Mouse (Mus musculus) heart, embryonic 10.5 days (tissue): ENCODE measurements at regions not wholly inside any gene's neighbourhood (a gene's known extent, or its start where the extent isn't known, plus 50 kb on each side); places are given as distances from the start of the nearest gene placed in this dataset.

Source experiments
- DNase-seq: peaks from one replicate; pipeline ENCODE4 v3.0.0-alpha.2; 2017; ENCODE audit warnings: low spot score
- H3K27ac ChIP-seq: fragments of 300-500 bp; sonication (generic); 2 replicates; pipeline ENCODE4 v1.5.1; 2016; ENCODE audit warnings: mild to moderate bottlenecking
- H3K27me3 ChIP-seq: fragments of 300-500 bp; sonication (generic); 2 replicates; pipeline ENCODE4 v1.6.1; 2016; ENCODE audit warnings: mild to moderate bottlenecking; ENCODE audit not compliant: poor library complexity, insufficient read depth, severe bottlenecking
- H3K36me3 ChIP-seq: fragments of 300-500 bp; sonication (generic); 2 replicates; pipeline ENCODE4 v1.6.1; 2016; ENCODE audit warnings: mild to moderate bottlenecking, moderate library complexity
- H3K4me1 ChIP-seq: fragments of 300-500 bp; sonication (generic); 2 replicates; pipeline ENCODE4 v1.6.1; 2016; ENCODE audit warnings: mild to moderate bottlenecking
- H3K4me3 ChIP-seq: fragments of 300-500 bp; sonication (generic); 2 replicates; pipeline ENCODE4 v1.5.1; 2016; ENCODE audit warnings: mild to moderate bottlenecking, moderate library complexity
- H3K9me3 ChIP-seq: fragments of 300-500 bp; sonication (generic); 2 replicates; pipeline ENCODE4 v1.6.1; 2016; ENCODE audit warnings: mild to moderate bottlenecking, moderate library complexity
- WGBS: fragments of 180-500 bp; shearing (Covaris S2); methylation state at CpG from one replicate; pipeline ENCODE4 v1.1.7; 2016; 5-methylcytosine and 5-hydroxymethylcytosine counted together

DNA sequence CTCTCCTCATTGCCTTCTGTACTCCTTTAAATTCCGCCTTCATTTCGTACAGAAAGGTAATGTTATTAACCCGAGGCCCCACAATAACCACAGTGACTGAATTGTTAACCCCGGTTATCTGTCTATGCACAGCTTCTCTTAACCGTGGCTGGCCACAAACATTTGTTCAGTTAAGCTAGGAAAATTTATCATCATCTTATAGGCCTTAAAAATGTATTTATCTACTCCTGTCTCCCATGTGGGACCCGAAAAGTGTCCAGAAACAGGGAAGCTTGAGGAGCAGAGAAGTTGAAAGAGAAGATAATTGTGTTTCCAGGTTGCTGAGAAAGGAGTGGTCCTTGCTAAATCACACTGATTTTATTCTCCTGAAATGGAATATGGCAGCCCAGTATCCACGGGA lies 206.6 kb upstream of the Trib2 start:
- 84% methylated on average over 7 of the region's 7 CpGs for WGBS
- H3K4me1 ChIP-seq, result peaks cover 8% of the 10 kb centered on the region

GRCm38 (mm10) chr12:16021202-16021821 lies 204.6 kb upstream of the Trib2 start:
- Histone ChIP-seq H3K9me3 (no peaks in the 10 kb centered on the region), H3K4me3 (no peak overlapping the region), H3K27ac (peak overlapping the region; percentile 12; the same call in 1 of the 2 replicates), H3K4me1 (peaks cover 8% of the 10 kb centered on the region), H3K27me3 (no peaks in the 10 kb centered on the region), H3K36me3 (no peaks in the 10 kb centered on the region)
- peak; percentile 78 for DNase-seq
- 4% methylated on average over 1 of the region's 1 CpGs for WGBS

More for the DNA sequence above, 206.6 kb upstream of the Trib2 start:
- DNase-seq, result no peak
- Histone ChIP-seq H3K9me3 (no peaks in the 10 kb centered on the region), H3K4me3 (no peak overlapping the region), H3K27me3 (no peaks in the 10 kb centered on the region), H3K36me3 (no peaks in the 10 kb centered on the region), H3K27ac (no peak overlapping the region)

GRCm38 (mm10) chr12:16018237-16018636 lies 201.5 kb upstream of the Trib2 start:
- no peaks in the 10 kb centered on the region for H3K36me3 ChIP-seq
- no peak overlapping the region for H3K27ac ChIP-seq
- no peak for DNase-seq
- no peak overlapping the region for H3K4me3 ChIP-seq
- no peaks in the 10 kb centered on the region for H3K27me3 ChIP-seq
- H3K9me3 ChIP-seq, result no peaks in the 10 kb centered on the region
- peaks cover 13% of the 10 kb centered on the region for H3K4me1 ChIP-seq
- 92% methylated on average over 4 of the region's 4 CpGs for WGBS

DNA sequence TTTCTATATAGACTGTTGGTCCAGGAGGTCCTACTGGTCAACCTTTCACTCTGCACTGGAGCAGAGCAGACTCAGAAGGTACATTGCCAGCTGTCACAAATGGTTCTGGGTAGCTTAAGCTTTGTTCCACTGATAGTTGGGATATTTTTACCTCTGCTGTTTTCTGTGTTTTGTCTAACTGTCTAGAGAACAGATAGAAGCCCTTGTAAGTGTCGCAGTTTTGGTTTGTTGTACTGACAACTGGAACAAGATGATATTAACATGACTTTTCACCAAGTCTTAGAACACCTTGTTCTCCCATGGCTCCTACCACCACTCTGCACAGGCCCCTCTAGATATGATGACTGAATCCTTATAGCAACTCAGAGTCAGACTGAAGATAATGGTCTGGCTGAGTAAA lies 199.9 kb upstream of the Trib2 start:
- Histone ChIP-seq H3K4me1 (peaks cover 11% of the 10 kb centered on the region), H3K27ac (no peak overlapping the region), H3K4me3 (no peak overlapping the region), H3K27me3 (no peaks in the 10 kb centered on the region), H3K36me3 (no peaks in the 10 kb centered on the region), H3K9me3 (no peaks in the 10 kb centered on the region)
- DNase-seq, result no peak
- 15% methylated on average over 1 of the region's 1 CpGs for WGBS

DNA sequence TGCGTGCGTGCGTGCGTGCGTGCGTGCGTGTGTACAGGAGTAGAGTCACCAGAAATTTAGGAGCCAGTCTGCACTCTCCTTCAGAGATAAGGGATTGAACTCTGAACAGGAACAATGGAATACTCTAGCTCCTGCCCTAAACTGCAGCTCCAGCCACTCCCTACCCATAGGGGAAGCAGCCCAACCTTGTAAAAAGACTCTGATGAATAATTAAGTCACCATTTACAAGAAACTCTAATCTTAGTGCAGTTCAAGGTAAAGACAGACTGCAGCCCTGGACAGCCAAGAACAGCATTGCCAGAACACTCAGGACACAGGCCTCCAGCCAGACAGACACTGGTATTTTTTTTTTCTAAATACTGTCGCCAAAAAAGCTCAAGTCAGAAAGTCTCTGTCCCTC lies 198.9 kb upstream of the Trib2 start:
- Histone ChIP-seq H3K36me3 (no peaks in the 10 kb centered on the region), H3K4me1 (peaks cover 6% of the 10 kb centered on the region; the same call in 1 of the 2 replicates), H3K27me3 (no peaks in the 10 kb centered on the region), H3K27ac (peak overlapping the region; percentile 45; the same call in 1 of the 2 replicates), H3K9me3 (no peaks in the 10 kb centered on the region), H3K4me3 (no peak overlapping the region)
- WGBS, result 80% methylated on average over 8 of the region's 8 CpGs
- no peak for DNase-seq

- Histone ChIP-seq H3K27me3 (no peaks in the 10 kb centered on the region), H3K27ac (no peak overlapping the region), H3K36me3 (no peaks in the 10 kb centered on the region), H3K4me1 (peaks cover 15% of the 10 kb centered on the region), H3K9me3 (no peaks in the 10 kb centered on the region), H3K4me3 (no peak overlapping the region)
- DNase-seq, result no peak
- 91% methylated on average over 1 of the region's 1 CpGs for WGBS
Measured at GRCm38 (mm10) chr12:16014679-16015078, 198.0 kb upstream of the Trib2 start.

DNA sequence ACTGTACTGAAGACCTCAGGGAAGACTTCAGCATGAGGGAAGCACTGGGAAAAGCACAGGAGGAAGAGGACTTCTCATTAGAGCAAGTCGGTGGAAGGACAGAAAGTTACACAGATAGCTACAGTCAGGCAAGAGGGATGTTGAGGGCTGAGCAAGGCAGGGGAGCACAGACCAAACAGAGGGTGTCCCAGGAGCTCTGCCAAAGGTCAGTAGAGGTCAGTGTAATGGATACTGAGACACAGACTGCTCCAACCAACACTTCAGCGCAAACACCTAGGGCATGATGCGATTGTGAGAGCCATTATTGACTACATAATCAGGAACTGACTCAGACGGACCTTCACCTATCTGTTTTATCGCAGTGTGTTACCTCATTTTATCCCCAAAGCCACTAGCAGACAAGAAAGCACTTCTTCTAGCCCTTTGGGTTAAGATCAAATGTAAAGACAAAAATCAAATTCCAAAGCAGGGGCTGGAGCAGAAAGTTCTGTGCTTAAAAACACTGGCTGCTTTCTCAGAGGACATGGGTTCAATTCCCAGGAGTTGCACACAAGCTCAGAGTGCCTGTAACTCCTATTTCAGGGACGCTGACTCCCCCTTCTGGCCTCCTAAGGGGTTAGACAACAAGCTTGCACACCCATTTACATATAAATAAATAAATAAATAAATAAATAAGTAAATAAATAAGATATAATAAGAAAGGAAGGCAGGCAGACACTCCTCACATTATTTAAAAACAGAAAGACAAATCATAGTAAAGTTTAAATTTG lies 197.3 kb upstream of the Trib2 start:
- DNase-seq, result no peak
- Histone ChIP-seq H3K27me3 (no peaks in the 10 kb centered on the region), H3K4me3 (no peak overlapping the region), H3K36me3 (no peaks in the 10 kb centered on the region), H3K27ac (peak overlapping the region; percentile 47; the same call in 1 of the 2 replicates), H3K4me1 (peaks cover 22% of the 10 kb centered on the region), H3K9me3 (no peaks in the 10 kb centered on the region)
- 76% methylated on average over 6 of the region's 6 CpGs for WGBS

- DNase-seq, result no peak
- no peaks in the 10 kb centered on the region for H3K27me3 ChIP-seq
- WGBS, result 86% methylated on average over 2 of the region's 2 CpGs
- peaks cover 28% of the 10 kb centered on the region for H3K4me1 ChIP-seq
- no peaks in the 10 kb centered on the region for H3K9me3 ChIP-seq
- no peaks in the 10 kb centered on the region for H3K36me3 ChIP-seq
- H3K27ac ChIP-seq, result no peak overlapping the region
- H3K4me3 ChIP-seq, result no peak overlapping the region
Measured at GRCm38 (mm10) chr12:16013354-16013753, 196.6 kb upstream of the Trib2 start.

DNA sequence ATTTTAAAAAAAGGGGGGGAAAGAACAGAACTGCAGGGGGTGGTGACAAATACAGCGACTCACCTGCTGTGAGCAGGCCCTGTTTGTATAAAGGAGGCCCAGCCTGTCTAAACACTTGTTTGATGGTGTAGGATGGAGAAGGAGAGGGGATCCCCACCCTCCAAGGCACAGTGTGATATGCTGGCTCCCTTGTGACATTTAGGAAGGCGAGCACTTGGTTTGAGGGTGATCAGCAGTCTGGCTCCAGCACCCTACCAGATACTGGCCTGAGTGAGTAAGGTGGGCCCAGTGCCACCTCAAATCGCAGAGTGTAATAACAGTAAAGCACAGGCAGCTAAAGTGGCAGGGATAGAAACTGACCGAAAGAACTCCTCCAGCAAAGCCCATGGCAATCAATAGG lies 195.4 kb upstream of the Trib2 start:
- H3K4me3 ChIP-seq, result no peak overlapping the region
- H3K36me3 ChIP-seq, result no peaks in the 10 kb centered on the region
- 71% methylated on average over 4 of the region's 4 CpGs for WGBS
- no peak for DNase-seq
- H3K27me3 ChIP-seq, result no peaks in the 10 kb centered on the region
- H3K9me3 ChIP-seq, result no peaks in the 10 kb centered on the region
- no peak overlapping the region for H3K27ac ChIP-seq
- peaks cover 28% of the 10 kb centered on the region for H3K4me1 ChIP-seq

- Histone ChIP-seq H3K9me3 (no peaks in the 10 kb centered on the region), H3K27me3 (no peaks in the 10 kb centered on the region), H3K27ac (peak overlapping the region; percentile 64), H3K36me3 (no peaks in the 10 kb centered on the region), H3K4me1 (peaks cover 27% of the 10 kb centered on the region), H3K4me3 (no peak overlapping the region)
- no peak for DNase-seq
- 68% methylated on average over 10 of the region's 10 CpGs for WGBS
Measured at GRCm38 (mm10) chr12:16009822-16010620, 193.3 kb upstream of the Trib2 start.

- 51% methylated on average over 3 of the region's 3 CpGs for WGBS
- Histone ChIP-seq H3K27ac (peak overlapping the region; percentile 76; the same call in 1 of the 2 replicates), H3K36me3 (no peaks in the 10 kb centered on the region), H3K27me3 (no peaks in the 10 kb centered on the region), H3K9me3 (no peaks in the 10 kb centered on the region), H3K4me3 (no peak overlapping the region), H3K4me1 (peaks cover 27% of the 10 kb centered on the region)
- no peak for DNase-seq
Measured at GRCm38 (mm10) chr12:16008763-16009515, 192.2 kb upstream of the Trib2 start.

DNA sequence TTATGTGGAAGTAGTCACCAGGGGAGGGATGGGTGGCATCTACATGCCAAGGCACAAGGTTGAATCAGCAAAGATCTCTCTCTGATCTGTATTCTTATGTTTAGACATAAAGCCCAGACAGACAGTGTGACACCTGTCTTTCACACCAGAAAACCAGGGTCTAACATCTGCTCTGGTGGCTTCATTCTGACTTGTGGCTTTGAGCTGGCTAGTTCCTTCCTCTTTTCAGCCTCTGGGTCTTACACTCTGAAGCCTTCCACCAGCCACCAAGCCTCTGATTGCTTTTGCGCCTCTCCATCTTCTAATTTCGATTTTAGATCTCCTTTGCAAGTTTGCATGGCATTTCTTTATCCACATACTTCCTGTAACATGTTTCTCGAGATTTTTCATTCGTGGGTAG lies 191.5 kb upstream of the Trib2 start:
- H3K36me3 ChIP-seq, result no peaks in the 10 kb centered on the region
- 65% methylated on average over 4 of the region's 4 CpGs for WGBS
- H3K9me3 ChIP-seq, result no peaks in the 10 kb centered on the region
- H3K27ac ChIP-seq, result peak overlapping the region; percentile 52; the same call in 1 of the 2 replicates
- DNase-seq, result no peak
- H3K4me3 ChIP-seq, result no peak overlapping the region
- no peaks in the 10 kb centered on the region for H3K27me3 ChIP-seq
- peaks cover 27% of the 10 kb centered on the region for H3K4me1 ChIP-seq
